Mouse (Mus musculus) stomach, embryonic 16.5 days (tissue): ENCODE results near the gene Tom1l2. TPM values are rescaled to one million over a fixed set of nuclear protein-coding genes. Genes with fewer than 3 reads are reported as not detected.

Experiments used
- ATAC-seq: fragments of 200-750 bp; cut with Nextera tagmentation; 2 replicates; pipeline ENCODE4 v1.8.0; 2017; ENCODE audit warnings: moderate number of reproducible peaks, moderate TSS enrichment; ENCODE audit not compliant: insufficient read depth, low FRiP score
- H3K27ac ChIP-seq: fragments of 300-500 bp; sonication (generic); 2 replicates; pipeline ENCODE4 v1.5.1; 2014; ENCODE audit warnings: low read length
- H3K27me3 ChIP-seq: fragments of 300-500 bp; sonication (generic); 2 replicates; pipeline ENCODE4 v1.6.1; 2014; ENCODE audit warnings: low read length, control low read depth, mixed read lengths; ENCODE audit not compliant: control insufficient read depth, insufficient read depth
- H3K36me3 ChIP-seq: fragments of 300-500 bp; sonication (generic); 2 replicates; pipeline ENCODE4 v1.6.1; 2014; ENCODE audit warnings: low read length; ENCODE audit not compliant: control insufficient read depth, insufficient read depth
- H3K4me1 ChIP-seq: fragments of 300-500 bp; sonication (generic); 2 replicates; pipeline ENCODE4 v1.6.1; 2014; ENCODE audit warnings: low read length, control low read depth, mixed read lengths; ENCODE audit not compliant: control insufficient read depth, insufficient read depth
- H3K4me2 ChIP-seq: fragments of 300-500 bp; sonication (generic); 2 replicates; pipeline ENCODE4 v1.6.1; 2014; ENCODE audit warnings: low read depth, low read length, mixed read lengths
- H3K4me3 ChIP-seq: fragments of 300-500 bp; sonication (generic); replicated peaks from 2 replicates; pipeline ENCODE4 v1.5.1; 2014; ENCODE audit warnings: mild to moderate bottlenecking, low read length
- H3K9ac ChIP-seq: fragments of 300-500 bp; sonication (generic); 2 replicates; pipeline ENCODE4 v1.6.1; 2014; ENCODE audit warnings: low read length
- H3K9me3 ChIP-seq: fragments of 300-500 bp; sonication (generic); replicated peaks from 2 replicates; pipeline ENCODE4 v1.6.1; 2016; ENCODE audit warnings: low read length, control low read depth; ENCODE audit not compliant: control insufficient read depth
- WGBS: fragments of 180-500 bp; shearing (Covaris S2); extraction: QIAGEN DNeasy Blood & Tissue Kit; methylation state at CpG from one replicate; pipeline ENCODE4 v1.1.7; 2014; 5-methylcytosine and 5-hydroxymethylcytosine counted together
- polyA plus RNA-seq: library from polyadenylated mRNA; unstranded; fragments of >200 nt; fragmentation: Nextera tagmentation; extraction: Ambion mirVana; gene quantifications from 2 replicates; pipeline ENCODE4 v1.2.1, GENCODE M21; 2015

Tom1l2 gene
- polyA plus RNA-seq, 1 experiment from 2014 or later = 29.9 TPM

DNA sequence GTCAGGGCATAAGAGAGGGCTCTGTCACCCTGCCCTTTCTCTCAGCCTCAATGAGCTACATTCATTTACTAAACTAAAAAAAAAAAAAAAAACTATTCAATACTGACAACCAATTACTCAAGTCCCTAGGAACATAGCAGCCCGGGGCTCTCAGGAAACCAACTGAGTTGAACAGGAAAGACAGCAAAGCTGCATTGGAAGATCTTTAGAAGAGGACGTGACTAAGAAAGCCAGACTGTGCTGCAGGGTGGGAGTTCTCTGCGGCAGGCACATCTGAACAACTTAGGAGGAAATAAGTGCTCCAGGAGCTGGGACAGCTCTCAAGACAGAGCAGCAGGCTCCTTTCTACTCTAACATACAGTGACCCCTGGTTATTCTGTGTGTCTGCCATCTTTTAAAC lies 84.1 kb downstream of the Tom1l2 start:
- H3K9ac ChIP-seq = no peak overlapping the region
- H3K4me1 ChIP-seq = peaks cover 7% of the 10 kb centered on the region; the same call in 1 of the 2 replicates
- H3K27me3 ChIP-seq = no peaks in the 10 kb centered on the region
- no peak overlapping the region for H3K4me3 ChIP-seq
- no peaks in the 10 kb centered on the region for H3K36me3 ChIP-seq
- ATAC-seq = 0 out of 2 replicates have a peak, but pooled peaks have one; percentile 16
- no peak overlapping the region for H3K4me2 ChIP-seq
- peak overlapping the region; percentile 4; the same call in 1 of the 2 replicates for H3K27ac ChIP-seq
- WGBS = 36% methylated on average over 3 of the region's 3 CpGs
- no peaks in the 10 kb centered on the region for H3K9me3 ChIP-seq

DNA sequence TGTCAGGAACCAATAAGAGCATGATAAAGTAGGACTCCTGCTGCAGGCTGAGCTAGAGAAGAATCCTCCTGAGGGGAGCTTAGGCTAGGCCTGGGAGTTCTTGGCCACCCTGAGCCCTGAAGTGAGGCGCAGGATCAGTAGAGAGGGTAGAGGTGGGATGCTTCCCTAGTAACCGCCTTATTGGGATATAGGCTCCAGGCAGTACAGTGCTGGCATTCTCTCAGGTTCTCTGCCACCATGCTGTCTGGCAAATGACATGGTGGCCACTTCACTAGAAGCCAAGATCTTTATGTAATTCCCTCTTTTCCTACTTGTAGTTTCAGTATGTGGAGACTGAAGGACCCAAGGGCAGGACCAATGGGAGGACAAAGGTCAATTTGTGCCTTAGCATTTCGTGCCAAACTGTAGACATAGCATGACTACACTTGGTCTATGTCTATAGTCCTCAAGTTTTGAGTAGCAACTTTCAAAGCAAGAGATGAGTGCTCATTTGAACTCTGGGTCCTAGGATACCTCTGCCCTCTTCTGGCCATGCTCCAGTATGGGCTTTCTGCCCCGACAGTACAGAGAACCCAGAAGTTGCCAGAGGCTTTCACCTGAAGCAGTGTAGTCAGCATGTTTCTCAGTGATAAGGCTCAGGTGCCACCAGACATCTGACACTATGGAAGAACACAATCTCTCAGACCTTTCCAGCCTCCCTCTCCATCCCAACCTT lies 87.3 kb downstream of the Tom1l2 start:
- Histone ChIP-seq H3K4me1 (no peaks in the 10 kb centered on the region), H3K36me3 (no peaks in the 10 kb centered on the region), H3K27ac (no peak overlapping the region), H3K4me2 (no peak overlapping the region), H3K4me3 (no peak overlapping the region), H3K9ac (no peak overlapping the region), H3K9me3 (no peaks in the 10 kb centered on the region), H3K27me3 (no peaks in the 10 kb centered on the region)
- no peak for ATAC-seq
- 77% methylated on average over 4 of the region's 4 CpGs for WGBS

GRCm38 (mm10) chr11:60264651-60265050 lies 88.1 kb downstream of the Tom1l2 start:
- 68% methylated on average over 1 of the region's 1 CpGs for WGBS
- Histone ChIP-seq H3K9ac (no peak overlapping the region), H3K4me1 (no peaks in the 10 kb centered on the region), H3K27me3 (no peaks in the 10 kb centered on the region), H3K4me2 (no peak overlapping the region), H3K27ac (no peak overlapping the region), H3K36me3 (no peaks in the 10 kb centered on the region), H3K9me3 (no peaks in the 10 kb centered on the region), H3K4me3 (no peak overlapping the region)
- ATAC-seq = no peak

DNA sequence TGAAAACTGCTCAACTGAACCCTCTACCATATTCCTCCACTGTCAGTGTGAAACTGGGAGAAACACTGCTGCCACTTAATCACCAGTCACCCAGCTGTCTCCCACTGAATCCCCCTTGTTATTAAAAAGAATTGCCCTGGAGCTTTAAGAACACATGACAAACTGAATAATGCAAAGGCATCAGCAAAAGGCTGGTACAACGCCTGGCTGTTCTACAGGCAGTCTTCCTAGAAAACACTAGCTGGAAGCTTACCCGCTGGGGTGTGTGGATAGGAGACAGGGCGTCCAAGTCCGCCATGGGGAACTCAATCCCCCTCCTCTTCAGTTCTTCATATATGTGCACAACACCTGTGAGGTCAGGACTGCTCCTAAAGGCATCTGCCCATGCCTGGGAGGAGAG lies 90.3 kb downstream of the Tom1l2 start:
- 84% methylated on average over 4 of the region's 4 CpGs for WGBS
- no peak overlapping the region for H3K9ac ChIP-seq

DNA sequence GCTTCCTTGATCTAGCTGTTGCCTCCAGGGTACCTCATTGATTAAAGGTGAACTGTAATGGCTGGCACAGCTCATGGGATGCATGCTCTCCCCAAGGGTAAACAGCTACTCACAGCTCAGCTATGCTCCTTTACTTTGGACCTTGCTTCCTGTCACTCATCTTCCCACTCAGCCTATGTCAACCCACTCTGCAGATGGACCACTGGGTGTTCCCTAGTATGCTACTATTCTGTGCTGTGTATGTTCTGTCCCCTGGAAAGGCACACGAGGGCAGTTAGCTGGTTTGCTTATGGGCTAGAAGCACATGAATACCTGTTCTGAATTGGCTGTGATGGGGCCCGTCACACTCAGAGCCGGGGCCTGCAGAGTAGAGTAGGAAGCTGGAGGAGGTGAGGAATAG lies 92.0 kb downstream of the Tom1l2 start:
- H3K4me1 ChIP-seq = peaks cover 8% of the 10 kb centered on the region; the same call in 1 of the 2 replicates
- no peak for ATAC-seq
- WGBS = 86% methylated on average over 3 of the region's 3 CpGs
- no peaks in the 10 kb centered on the region for H3K36me3 ChIP-seq
- H3K9ac ChIP-seq = no peak overlapping the region
- H3K27ac ChIP-seq = no peak overlapping the region
- H3K4me3 ChIP-seq = no peak overlapping the region
- no peaks in the 10 kb centered on the region for H3K27me3 ChIP-seq
- H3K4me2 ChIP-seq = no peak overlapping the region
- H3K9me3 ChIP-seq = no peaks in the 10 kb centered on the region

More for the DNA sequence above, 90.3 kb downstream of the Tom1l2 start:
- no peak overlapping the region for H3K4me3 ChIP-seq
- H3K36me3 ChIP-seq = no peaks in the 10 kb centered on the region
- no peak overlapping the region for H3K27ac ChIP-seq
- H3K9me3 ChIP-seq = no peaks in the 10 kb centered on the region
- no peaks in the 10 kb centered on the region for H3K27me3 ChIP-seq
- ATAC-seq = no peak
- no peak overlapping the region for H3K4me2 ChIP-seq
- no peaks in the 10 kb centered on the region for H3K4me1 ChIP-seq

DNA sequence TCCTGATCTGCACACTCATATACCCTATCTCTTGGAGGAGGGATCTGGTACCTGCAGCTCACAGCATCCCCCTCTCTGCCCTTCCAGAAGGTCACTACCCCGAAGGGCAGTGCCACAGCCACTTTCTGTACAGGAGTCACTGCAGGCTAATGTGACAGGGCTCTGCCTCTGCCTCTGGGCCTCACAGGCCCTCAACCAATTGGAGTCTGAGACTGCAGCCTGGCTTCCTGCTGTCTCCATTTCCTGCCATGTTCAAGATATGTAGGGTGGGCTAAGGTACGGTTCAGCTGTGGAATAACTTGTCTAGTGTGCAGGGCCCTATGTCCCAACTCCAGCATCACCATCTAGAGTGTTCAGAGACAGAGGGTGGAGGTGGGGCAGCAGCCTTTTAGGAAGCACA lies 95.0 kb downstream of the Tom1l2 start:
- ATAC-seq = no peak
- no peak overlapping the region for H3K4me2 ChIP-seq
- no peak overlapping the region for H3K4me3 ChIP-seq
- H3K4me1 ChIP-seq = peaks cover 8% of the 10 kb centered on the region; the same call in 1 of the 2 replicates
- no peaks in the 10 kb centered on the region for H3K27me3 ChIP-seq
- 72% methylated on average over 2 of the region's 2 CpGs for WGBS
- no peaks in the 10 kb centered on the region for H3K36me3 ChIP-seq
- no peaks in the 10 kb centered on the region for H3K9me3 ChIP-seq
- H3K27ac ChIP-seq = no peak overlapping the region
- no peak overlapping the region for H3K9ac ChIP-seq

GRCm38 (mm10) chr11:60256713-60257112 lies 96.0 kb downstream of the Tom1l2 start:
- no peak for ATAC-seq
- no peak overlapping the region for H3K4me2 ChIP-seq
- H3K4me3 ChIP-seq = no peak overlapping the region
- WGBS = 80% methylated on average over 9 of the region's 9 CpGs
- no peak overlapping the region for H3K9ac ChIP-seq
- H3K27me3 ChIP-seq = no peaks in the 10 kb centered on the region
- peaks cover 8% of the 10 kb centered on the region; the same call in 1 of the 2 replicates for H3K4me1 ChIP-seq
- no peak overlapping the region for H3K27ac ChIP-seq
- no peaks in the 10 kb centered on the region for H3K36me3 ChIP-seq
- no peaks in the 10 kb centered on the region for H3K9me3 ChIP-seq

DNA sequence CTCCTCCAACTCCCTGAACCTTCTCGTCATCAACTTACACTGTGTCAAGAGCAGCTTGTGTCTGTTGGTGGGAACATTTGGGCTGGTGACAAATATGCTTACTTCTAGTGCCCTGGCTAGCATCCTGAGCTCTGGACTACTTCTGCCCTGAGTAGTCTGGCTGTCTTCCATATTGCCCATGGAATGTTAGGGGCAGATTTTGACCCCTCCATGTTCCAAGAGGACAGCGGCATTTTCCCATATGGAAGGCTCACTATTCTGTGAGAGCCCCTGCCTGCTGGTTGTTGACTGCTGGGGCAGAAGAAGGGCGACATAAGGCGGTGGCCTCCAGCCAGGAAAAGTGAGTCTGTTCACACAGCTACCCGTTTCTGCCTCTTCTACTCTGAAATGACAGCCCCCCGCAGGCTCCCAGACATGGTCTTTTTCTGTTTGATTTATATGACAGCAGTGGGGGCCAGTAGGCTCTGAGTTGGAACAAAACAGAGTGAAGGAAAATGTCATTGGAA lies 96.5 kb downstream of the Tom1l2 start:
- H3K9ac ChIP-seq = no peak overlapping the region
- ATAC-seq = no peak
- WGBS = 53% methylated on average over 6 of the region's 6 CpGs
- H3K27me3 ChIP-seq = no peaks in the 10 kb centered on the region
- H3K9me3 ChIP-seq = no peaks in the 10 kb centered on the region
- H3K4me2 ChIP-seq = no peak overlapping the region
- peaks cover 8% of the 10 kb centered on the region; the same call in 1 of the 2 replicates for H3K4me1 ChIP-seq
- no peaks in the 10 kb centered on the region for H3K36me3 ChIP-seq
- no peak overlapping the region for H3K4me3 ChIP-seq
- no peak overlapping the region for H3K27ac ChIP-seq

GRCm38 (mm10) chr11:60255639-60256038 lies 97.1 kb downstream of the Tom1l2 start:
- Histone ChIP-seq H3K9ac (no peak overlapping the region), H3K36me3 (no peaks in the 10 kb centered on the region), H3K9me3 (no peaks in the 10 kb centered on the region), H3K27me3 (no peaks in the 10 kb centered on the region), H3K4me3 (no peak overlapping the region), H3K4me1 (peaks cover 8% of the 10 kb centered on the region; the same call in 1 of the 2 replicates), H3K4me2 (no peak overlapping the region), H3K27ac (no peak overlapping the region)
- no peak for ATAC-seq
- 79% methylated on average over 3 of the region's 3 CpGs for WGBS
